In the genomic region with DNA sequence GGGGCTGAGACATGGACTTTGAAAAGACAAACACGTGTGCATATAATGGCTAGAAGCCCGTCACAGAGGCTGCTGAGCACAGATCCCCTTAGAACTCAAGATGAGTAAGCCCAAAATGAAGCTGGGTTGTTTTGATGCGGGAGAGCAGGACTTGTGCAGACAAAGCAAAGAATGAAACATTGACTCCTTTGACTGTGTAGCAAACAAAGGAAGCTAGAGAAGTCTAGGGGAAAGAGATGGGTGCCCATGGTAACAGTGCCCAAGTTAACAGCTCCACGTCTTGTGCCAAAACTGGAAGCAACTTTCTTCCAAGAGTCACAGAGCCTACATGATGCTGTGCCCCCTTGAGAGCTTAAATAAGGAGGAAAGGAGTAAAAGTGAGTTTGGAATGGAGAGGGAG, we compare ENCODE assay signal across 25 mouse cellular contexts.
"Had no signal": no experiment of that assay in that cellular context is flagged by ENCODE, and none has a peak within 500 bp of the region (broad histone marks: within the 10 kb centered on the region; RNA-seq: fewer than 3 reads in every experiment).

No protein-coding gene starts in this region.

- H3K36me3 ChIP-seq: hindbrain, embryonic 12.5 days had no signal

- H3K4me3 ChIP-seq: heart, adult 2 months; heart, embryonic 13.5 days; heart, embryonic 15.5 days; hindbrain, embryonic 12.5 days; hindbrain, embryonic 15.5 days; kidney, embryonic 15.5 days; limb, embryonic 12.5 days had no signal

- H3K27ac ChIP-seq: heart, adult 2 months; heart, embryonic 13.5 days; heart, embryonic 15.5 days; hindbrain, embryonic 12.5 days; hindbrain, embryonic 15.5 days; kidney, embryonic 15.5 days; kidney, postnatal 0 days; limb, embryonic 12.5 days had no signal

- DNase-seq: gastrocnemius, postnatal 14 days; gastrocnemius, postnatal 36 days; heart, adult 11 months; heart, adult 2 months; heart, postnatal 14 days; heart, postnatal 36 days; kidney, adult 11 months; kidney, adult 2 months; kidney, adult 9 months; kidney, postnatal 14 days; kidney, postnatal 36 days; layer of hippocampus, adult 9-11 months; layer of hippocampus, postnatal 36 days; left cerebral cortex, postnatal 4 days; liver had no signal

- H3K4me2 ChIP-seq: heart, embryonic 11.5 days; heart, embryonic 13.5 days; heart, embryonic 15.5 days; hindbrain, embryonic 12.5 days; hindbrain, embryonic 15.5 days; kidney, embryonic 15.5 days; limb, embryonic 12.5 days; liver, embryonic 11.5 days had no signal

- H3K27me3 ChIP-seq: heart, embryonic 13.5 days; heart, embryonic 15.5 days; hindbrain, embryonic 12.5 days; hindbrain, embryonic 15.5 days; kidney, embryonic 15.5 days; limb, embryonic 12.5 days had no signal

- H3K9ac ChIP-seq: heart, embryonic 13.5 days; heart, embryonic 15.5 days; hindbrain, embryonic 12.5 days; hindbrain, embryonic 15.5 days; kidney, embryonic 15.5 days; limb, embryonic 12.5 days had no signal

- ATAC-seq: intestine, embryonic 16.5 days had no signal

- H3K9me3 ChIP-seq: heart, embryonic 15.5 days; hindbrain, embryonic 15.5 days; kidney, embryonic 15.5 days had no signal
